Mouse (Mus musculus) urinary bladder, adult 2 months (tissue): ENCODE measurements around the gene Adora3. TPM values are rescaled to one million over a fixed set of nuclear protein-coding genes. Genes with fewer than 3 reads are reported as not detected.
"Not testable (repeated sequence)": the region's sequence is repeated elsewhere in the genome, so short reads cannot be mapped to it uniquely, and the experiment has no call there.

ENCODE experiments used
- DNase-seq: peaks from one replicate; pipeline ENCODE4 v3.0.0; 2022; ENCODE audit warnings: low spot score
- polyA plus RNA-seq: library from polyadenylated mRNA; depleted of rRNA; stranded (reverse); fragments of >200 nt; gene quantifications from 2 replicates; pipeline ENCODE4 v1.2.3, GENCODE M21; 2012

Gene Adora3
- polyA plus RNA-seq, 1 experiment: 0.41 TPM

DNA sequence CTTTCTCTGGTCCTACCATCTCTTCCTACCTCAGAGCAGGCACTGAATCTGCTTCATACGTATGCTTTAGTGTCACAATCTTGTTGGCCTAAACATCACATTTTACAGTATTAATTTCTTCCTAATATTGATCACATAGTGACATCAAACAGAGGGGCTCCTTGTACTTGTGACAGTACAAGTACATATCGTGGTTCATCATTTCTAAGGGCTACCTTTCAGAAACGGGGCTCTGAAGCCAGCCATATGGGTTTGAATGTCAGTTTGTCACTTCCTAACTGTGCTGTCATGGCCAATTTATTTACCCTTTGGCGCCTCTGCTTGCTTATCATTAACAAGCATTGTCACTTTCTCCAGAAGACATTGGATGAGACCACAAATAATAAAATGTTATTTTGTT, 30.8 kb downstream of the Adora3 start:
- DNase-seq: no peak

DNA sequence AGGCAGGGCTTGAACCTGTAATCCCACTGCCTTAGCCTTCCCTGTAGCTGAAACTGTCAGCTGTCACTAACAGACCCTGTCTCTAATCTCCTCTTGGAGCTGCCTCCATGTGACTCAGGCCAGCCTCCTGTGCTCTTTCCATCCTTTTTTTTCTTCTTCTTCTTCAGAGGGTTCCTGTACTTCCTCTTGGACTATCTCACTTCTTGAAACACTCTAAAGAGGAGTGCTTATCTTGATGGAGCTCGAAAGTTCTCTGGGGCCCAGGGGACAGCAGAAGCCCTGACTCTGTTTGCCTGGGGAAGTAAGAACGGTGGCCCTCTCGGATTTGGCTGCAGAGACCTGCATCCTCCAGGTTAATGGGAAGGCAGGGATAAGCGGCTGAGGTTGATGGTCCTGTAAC, 33.6 kb downstream of the Adora3 start:
- no peak for DNase-seq

DNA sequence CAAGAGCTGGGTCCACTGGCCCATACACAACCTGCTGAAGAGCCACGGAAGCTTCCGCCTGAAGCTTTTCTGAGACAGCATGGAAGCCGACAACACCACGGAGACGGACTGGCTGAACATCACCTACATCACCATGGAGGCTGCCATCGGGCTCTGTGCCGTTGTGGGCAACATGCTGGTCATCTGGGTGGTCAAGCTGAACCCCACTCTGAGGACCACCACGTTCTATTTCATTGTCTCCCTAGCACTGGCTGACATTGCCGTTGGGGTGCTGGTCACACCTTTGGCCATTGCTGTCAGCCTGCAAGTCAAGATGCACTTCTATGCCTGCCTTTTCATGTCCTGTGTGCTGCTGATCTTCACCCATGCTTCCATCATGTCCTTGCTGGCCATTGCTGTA, 34.1 kb downstream of the Adora3 start:
- DNase-seq: no peak

DNA sequence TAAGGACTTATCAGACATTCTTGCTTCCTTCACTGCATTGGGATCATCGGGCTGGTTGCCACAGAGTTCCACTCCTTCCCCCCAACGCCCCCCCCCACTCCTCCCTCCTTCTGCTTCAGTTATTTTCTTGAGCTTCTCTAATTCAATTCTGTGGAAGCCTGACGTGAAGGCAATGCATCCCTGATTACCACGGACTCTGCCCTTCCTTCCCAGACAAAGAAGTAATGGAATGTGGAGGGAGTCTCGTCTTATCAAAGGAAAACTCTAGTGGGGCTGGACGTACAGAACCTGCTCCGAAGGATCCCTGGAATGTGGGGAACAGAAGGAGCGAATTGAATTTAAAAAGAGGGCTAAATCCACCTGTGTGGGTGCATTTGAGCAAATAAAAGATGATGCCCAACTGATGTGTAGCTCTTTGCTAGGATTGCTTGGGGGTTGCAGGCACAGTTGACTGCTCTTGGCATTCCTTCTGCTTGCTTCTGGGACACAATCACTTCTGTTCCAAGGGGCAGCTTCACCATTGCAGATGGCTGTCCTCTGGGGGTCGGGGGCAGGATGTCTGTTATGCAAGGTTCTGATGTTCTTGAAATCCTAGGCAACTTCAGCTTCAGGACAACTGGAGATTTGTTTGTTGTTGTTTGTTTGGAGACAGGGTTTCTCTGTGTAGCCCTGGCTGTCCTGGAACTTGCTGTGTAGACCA, 37.4 kb downstream of the Adora3 start:
- DNase-seq: no peak

DNA sequence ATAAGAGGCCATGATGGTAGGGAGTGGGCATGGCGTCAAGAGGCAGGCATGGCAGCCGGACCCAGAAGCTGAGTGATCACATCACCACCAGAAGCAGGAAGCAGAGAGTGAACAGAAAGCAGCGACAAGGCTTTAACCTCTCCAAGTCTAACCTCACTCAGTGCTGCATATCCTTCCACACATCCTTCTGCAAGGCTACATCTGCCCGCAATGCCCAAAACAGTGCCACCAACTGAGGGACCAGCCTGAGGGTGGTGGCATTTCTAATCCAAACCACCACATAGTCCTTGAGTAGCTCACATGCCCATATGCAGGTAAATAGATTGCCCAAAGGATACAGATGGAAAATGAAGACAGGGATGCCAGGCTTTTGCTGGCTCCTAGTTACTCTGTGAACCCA, 38.3 kb downstream of the Adora3 start:
- DNase-seq: no peak

GRCm38 (mm10) chr3:105910519-105911190, 40.0 kb downstream of the Adora3 start:
- no peak for DNase-seq

- DNase-seq: no peak
These were observed 41.6 kb downstream of the Adora3 start for GRCm38 (mm10) chr3:105912097-105912880.

DNA sequence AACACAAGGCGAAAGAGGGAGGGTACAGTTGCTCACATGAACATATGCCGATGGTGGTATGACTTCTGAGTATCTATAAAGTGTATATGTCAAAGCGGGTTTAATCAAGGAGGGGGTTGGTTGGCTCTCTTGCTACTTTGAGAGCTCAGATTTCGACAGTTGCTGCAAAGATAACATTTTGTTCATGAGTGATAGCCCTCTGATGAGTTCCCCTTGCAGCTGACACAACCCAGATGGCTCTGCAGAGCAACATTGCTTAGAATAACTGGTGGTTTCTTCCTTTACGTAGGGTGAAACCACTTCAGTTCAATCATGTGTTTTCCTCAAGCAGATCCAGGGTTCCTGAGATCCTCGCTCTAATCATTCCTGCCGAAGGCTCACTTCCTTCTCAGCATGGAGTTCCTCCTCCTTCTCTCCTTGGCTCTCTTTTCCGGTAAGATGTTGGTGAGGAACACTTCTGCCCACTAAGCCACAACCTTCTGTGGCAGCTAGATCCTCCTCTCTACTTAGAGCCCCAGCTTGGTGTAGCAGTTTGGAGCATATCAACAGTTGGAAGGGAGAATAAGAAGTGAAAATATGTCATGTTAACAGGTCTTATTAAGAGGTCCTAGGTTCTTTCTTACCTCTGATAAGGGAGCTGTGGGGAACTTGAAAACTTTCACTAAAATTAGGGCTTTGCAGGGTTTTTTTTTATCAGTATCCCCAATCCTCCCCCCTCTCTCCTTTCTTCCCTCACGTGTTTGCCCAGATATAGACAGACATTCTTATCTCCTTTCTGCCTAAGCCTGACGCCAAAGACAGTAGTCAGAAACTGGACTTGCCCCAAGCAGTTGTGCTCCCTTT, 43.4 kb downstream of the Adora3 start:
- no peak for DNase-seq

GRCm38 (mm10) chr3:105915281-105915680, 44.6 kb downstream of the Adora3 start:
- no peak for DNase-seq

GRCm38 (mm10) chr3:105916455-105916854, 45.8 kb downstream of the Adora3 start:
- not testable (repeated sequence) for DNase-seq

DNA sequence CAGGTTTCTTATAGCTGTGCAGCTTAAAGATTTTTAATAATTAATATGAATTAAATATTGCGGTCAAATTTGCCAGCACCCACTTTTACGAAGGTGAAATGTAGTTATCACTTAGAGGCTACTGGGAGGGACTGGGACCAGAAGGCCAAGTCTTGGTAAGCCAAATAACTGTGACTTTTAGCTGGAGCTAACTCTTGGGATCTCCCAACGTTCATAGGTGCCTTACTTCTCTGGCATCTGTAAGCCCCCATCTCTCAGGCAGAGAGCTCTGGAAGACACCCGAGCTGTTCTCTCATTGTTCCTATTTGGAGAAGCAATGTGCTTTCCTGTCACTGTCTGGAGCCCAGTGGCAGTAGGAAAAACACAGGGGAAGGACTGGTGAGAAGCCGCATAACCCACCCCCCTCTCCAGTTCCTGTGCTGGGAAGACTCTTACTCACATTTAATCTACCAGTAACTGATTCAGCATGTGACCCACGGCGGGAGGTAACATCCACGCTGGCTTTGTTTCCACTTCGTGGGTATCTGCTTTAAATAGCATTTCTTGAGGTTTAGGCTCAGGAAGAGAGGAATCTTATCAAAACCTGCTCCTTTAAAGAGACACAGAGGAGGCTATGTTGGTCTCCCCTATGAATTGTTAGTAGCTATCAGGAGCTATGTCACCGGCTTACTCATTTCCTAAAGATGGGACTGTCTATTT, 47.1 kb downstream of the Adora3 start:
- no peak for DNase-seq

DNA sequence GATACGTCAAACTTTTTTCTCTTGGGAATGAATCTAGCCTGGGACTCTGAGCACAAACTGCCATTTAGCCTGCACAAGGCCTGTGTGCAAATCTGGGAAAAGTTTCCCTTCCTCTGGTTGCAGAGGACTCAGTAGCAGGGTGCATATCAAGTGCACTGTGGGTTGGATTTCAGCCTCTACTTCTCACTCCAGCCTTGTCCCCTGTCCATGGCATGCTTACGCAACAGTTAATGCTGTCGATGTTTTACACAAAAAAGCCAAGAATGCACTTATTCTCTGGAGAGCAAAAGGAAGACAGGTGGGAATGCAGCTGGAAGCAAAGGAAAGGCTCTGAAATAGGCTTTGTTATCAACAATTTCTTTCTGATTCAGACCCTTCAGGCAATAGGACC, 47.7 kb downstream of the Adora3 start:
- no peak for DNase-seq

DNA sequence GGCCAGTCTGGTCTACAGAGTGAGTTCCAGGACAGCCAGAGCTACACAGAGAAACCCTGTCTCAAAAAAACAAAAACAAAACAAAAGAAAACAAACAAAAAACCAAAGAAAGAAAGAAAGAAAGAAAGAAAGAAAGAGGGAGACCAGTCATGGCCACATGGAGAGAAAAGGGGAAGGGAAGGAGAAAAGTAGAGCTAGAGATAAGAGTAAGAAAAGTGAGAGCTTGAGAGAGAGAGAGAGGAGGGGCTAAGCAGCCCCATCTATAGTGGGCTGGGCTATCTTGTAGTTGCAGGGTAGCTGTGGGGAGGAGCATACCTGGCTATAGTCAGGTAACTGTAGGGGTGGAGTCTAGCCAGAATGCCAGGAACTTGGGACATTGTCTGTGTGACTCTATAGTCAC, 50.1 kb downstream of the Adora3 start:
- not testable (repeated sequence) for DNase-seq

GRCm38 (mm10) chr3:105921959-105922358, 51.3 kb downstream of the Adora3 start:
- DNase-seq: no peak

DNA sequence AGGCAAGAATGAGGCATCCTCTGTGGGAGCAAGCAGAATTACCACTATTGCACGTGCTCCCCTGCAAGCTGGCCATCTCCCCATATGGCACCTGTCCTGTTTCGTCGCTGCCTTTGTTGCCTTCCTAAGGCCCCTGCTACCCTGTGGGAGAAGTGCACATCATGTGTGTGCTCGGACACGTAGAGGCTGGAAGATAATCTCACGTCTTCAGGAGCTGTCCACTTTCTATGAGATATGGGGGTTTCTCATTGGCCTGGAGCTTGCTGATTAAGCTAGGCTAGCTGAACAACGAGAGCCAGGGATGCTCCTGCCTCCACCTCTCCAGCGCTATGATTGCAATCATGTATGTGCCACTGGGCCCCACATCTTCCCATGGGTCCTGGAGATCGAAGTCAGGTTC, 54.0 kb downstream of the Adora3 start:
- no peak for DNase-seq

- no peak for DNase-seq
These were observed 57.0 kb downstream of the Adora3 start for GRCm38 (mm10) chr3:105927561-105928194.

DNA sequence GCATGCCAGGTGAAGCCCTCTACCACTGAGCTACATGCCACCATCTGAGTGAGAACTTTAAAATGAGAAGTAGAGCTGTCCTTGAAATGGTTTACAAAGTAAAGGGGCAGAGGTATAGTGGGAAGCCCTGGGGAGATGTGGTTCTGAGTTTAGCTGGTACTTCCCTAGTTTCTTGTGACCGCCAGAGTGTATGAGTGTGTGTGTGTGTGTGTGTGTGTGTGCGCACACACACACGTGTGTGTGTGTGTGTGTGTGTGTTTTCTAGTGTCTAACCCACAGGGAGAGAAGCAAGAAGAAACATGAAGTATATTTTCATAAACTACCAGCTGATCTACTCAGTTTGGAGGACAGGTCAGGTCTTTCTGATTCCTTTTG, 57.5 kb downstream of the Adora3 start:
- DNase-seq: no peak

GRCm38 (mm10) chr3:105928781-105929180, 58.1 kb downstream of the Adora3 start:
- no peak for DNase-seq

DNA sequence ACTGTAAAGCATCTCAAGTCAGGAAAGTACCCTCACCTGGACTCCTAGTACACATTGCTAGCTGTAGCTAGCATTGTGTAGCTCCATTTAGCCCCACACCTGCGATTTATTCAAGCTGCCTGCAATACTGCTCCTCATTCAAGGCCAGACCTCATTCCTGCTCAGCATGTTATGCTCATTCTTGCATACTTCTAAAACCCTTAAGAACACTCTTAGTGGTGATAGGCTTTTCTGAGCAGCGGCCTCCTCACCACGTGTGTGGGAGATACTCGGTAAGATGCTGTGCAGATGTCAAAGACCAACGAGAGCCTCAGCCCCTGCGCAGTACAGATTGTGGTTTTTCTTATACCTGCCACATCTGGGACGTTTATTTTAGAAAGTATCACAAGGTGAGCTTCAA, 59.2 kb downstream of the Adora3 start:
- DNase-seq: no peak

GRCm38 (mm10) chr3:105931095-105931494, 60.4 kb downstream of the Adora3 start:
- DNase-seq: no peak
